Mouse (Mus musculus) spleen, embryonic (tissue): ENCODE data around the gene Ly75.

ENCODE experiments used
- CTCF ChIA-PET: fragments of 350-600 bp; sonication (Branson Sonifier 250); formaldehyde crosslinking; loops from one replicate; lab custom pipeline; 2022; lab: Charles Lee

Ly75 gene

DNA sequence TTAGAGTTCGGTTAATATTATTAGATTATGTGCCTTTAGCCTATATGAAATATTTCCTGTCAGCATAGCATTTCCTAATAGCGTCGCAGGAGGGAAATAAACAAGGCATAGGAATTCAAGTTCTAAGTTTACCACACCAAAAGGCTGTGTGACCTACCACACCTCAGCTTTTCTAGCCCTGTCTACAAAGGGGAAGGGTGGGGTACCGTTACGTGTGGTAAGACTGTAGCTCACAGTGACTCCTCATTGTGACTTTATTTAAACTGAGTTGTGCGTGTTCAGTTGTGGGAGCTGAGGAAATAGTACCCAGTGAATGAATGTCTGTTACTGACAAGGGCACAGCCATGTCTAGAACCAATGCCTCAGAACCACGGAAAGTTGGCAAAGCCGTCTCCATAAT lies 8.0 kb downstream of the Ly75 start:
- CTCF ChIA-PET = no interaction called here

DNA sequence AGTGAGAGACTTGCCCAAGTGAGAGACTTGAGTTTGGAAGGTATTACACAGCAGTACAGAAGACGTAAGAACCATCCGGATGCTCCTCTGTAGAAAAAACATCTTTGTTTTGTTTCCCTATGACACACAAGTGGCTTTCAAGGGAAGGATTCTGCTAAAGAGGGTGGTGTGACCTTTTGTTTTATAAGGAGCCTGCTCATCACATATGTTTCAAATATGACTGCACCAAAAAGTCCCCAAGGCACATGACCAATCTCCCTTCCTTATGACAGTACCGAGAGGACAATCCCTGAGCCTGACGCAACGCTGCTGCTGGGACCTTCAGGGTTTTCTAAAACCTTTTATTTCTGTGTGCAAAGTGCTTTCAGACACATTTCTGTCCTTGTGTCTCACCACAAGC lies 12.9 kb downstream of the Ly75 start:
- CTCF ChIA-PET = no interaction called here

DNA sequence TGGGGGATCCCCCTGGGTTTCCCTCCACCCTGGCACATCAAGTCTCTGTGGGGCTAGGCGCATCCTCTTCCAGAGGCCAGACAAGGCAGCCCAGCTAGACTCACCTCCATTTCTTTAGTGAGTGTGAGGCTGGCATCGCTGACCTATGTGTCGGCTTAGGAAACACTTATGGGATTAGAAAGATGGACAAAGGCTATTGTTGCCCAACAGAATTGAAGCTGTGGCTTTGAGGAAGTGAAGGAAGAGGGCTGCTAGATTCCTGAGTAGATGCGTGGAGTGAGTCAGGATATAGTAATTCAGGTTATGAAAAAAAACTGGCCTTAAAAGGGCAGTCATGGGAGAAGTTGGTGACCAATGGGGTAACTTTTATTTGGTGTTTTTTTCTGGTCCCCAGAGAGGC lies 13.6 kb downstream of the Ly75 start:
- CTCF ChIA-PET = no interaction called here

DNA sequence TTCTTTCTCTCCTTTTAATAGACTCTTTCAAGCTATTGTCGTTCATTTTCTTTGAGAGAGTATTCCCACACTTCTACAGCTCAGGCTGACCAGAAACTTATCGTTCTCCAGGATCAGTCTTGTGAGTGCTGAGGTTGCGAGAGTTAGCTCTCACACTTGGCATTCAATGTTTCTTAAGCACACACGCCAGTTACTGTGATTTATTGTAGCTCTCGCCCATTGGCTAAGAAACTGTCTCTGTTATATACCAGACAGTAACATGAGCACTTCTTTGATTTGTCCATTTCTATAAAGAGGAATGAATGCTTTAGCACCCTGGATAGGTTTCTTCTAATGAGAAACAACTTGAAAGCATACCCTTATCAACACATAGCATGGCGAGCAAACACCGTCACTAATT lies 15.2 kb downstream of the Ly75 start:
- CTCF ChIA-PET = no interaction called here

DNA sequence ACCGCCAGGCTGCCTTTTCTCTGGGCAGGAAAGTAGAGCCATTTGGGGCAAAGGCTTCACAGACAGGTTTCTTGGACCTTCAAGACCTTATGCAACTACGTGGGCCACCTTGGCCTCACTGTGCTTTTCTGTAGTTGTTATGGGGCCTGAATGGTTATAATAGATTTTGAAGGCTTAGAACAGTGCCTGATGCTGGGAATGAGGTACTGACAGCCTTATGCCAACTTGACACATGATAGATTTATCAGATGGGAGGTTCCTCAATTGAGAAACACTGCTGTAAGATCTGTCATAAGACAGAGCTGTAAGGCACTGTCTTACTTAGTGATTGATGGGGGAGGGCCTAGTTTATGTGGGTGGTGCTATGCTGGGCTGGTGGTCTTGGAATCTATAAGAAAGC lies 15.9 kb downstream of the Ly75 start:
- CTCF ChIA-PET = no interaction called here

DNA sequence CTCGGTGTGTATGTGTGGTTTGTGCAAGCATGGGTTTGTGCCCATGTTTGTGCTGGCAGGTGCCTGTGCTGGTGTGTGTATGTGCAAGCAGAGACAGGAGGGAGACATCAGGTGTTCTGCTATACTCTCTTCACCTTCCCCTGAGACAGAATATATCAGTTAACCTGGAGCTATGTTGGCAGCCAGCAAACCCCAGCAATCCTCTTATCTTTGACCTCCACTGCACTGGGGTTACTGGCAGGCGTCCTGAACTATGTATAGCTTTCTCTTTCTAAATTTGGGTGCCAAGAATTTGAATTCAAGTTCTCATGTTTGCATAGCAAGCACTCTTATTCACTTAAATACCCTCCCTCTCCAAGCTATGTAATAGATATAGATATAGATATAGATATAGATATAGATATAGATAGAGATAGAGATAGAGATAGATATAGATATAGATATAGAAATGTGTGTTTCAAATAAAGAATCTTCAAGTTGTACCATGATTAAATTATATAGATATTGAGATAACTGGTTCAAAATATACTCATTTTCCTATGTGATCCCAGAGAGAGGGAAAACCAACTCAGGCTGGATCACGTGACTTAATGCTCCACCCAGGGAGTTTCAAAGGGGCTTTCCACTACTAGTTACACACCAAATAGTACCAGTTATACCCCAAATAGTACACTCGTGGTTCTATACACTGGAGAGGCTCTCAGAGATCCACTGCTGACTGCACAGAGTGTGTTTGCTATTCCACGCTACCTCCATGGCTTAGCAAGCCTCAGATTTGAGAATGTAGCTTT lies 17.1 kb downstream of the Ly75 start:
- CTCF ChIA-PET = interaction anchor here (0.5 to 0.6 kb wide), 2 partner anchors 8 to 801 kb away, joined by 3 to 14 read pairs; no protein-coding TSS in a partner anchor

DNA sequence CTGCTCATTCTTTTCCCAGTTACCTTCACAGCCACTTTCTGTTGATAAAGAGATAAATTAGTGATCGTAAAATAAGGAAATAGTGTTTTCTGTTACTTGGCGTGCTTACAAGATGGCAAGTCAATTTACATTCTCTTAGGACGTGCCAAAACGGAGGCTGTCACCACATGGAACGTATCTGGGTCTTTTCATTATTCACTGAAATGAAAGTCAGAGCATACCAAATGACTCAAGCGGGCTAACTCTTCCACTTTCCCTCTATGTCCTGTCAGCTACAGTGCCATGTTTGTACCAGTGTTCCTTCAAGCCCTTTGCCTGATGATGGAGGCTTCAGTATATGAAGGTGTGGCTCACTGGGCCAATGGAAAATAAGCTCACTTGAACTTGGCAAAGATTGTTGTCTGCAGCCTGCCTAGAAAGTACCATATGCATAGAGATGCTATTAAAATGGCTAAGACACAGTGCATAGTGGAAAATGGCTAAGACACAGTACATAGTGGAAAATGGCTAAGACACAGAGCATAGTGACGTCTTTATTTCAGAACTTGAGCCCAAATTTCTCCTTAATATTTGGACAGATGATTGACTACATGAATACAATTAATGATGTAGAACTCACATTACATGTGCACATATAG lies 17.8 kb downstream of the Ly75 start:
- CTCF ChIA-PET = no interaction called here

DNA sequence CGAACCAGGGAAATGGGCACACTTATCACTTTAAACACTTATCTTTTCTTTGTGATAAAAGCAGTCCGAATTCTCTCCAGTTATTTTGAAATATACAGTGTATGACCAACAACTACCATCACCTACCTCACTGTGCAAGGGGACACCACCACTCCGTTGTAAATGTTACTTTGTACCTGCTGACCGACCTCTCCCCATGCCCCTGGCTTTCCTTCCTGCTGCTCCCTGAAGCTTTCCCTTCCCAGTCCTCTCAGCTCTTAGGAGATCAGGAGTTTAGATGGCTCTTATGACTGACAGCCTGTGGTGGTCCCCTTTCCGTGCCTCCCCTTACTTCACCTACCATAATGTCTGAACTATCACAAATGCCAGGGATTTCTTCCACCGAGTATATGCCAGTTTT lies 21.0 kb downstream of the Ly75 start:
- CTCF ChIA-PET = no interaction called here

DNA sequence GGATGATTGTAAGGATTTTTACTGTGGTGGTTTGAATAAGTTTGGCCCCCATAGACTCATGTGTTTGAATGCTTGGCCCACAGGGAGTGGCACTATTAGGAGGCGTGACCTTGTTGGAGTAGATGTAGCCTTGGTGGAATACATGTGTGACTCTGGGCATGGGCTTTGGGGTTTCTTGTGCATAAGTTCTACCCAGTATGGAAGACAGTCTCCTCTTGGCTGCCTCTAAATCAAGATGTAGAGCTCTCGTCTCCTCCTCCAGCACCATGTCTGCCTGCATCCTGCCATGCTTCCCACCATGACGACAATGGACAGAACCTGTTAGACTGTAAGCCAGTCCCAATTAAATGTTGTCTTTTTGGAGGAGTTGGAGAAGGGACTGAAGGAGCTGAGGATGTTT lies 23.3 kb downstream of the Ly75 start:
- CTCF ChIA-PET = no interaction called here

DNA sequence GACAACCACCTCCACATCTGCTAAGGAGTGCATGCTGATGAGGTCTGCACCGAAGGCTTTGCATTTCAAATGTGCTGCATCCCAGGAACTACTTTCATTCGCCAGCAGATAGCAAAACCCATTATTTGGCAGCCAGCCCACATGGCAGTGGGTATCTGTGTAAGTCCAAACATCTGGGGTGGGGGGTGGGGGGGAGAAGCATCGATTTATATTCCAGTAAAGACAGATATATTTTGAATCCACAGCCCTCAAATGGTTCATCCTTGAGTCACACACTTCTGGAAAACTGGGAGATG lies 27.8 kb downstream of the Ly75 start:
- CTCF ChIA-PET = interaction anchor here (0.7 kb wide), 1 partner anchor 27 kb away, joined by 7 read pairs; no protein-coding TSS in a partner anchor

DNA sequence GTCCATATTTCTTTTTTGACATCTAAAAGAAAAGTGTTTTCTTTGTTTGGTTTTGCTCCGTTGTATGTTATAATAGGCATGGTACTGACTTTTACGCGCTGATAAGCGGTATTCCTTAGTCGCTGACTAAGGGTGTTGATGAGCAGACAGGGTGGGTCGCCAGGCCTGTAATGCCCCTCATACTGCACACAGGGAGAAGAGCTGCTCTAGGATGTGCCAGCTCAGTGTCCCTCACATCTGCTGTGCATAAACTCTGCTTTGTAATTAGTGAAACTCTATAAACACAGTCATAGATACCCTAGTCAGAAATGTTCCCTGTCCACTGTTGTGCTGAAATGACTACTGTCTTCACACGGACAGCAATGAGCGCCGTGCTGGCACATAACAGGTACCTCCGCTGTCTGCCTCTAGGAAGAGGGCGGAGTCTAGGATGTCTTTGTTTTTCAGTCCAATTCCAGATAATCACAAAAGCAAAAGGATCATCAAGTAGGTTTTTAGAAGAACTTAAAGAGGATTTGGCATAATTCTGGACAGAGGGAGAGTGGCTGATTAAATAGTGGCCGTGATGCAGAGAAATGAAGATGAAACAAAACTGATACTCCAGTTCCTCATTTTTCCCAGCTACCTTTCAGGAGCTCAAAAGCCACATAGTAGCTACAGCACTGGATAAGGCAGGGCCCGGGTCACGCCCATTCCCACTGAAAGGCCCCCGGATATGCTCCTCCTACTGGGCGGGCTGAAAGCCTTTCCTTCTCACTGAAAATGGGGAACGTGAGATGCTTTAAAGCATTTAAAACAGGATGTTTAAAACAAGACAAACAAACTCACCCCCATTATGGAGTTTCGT lies 28.3 kb downstream of the Ly75 start:
- CTCF ChIA-PET = no interaction called here

DNA sequence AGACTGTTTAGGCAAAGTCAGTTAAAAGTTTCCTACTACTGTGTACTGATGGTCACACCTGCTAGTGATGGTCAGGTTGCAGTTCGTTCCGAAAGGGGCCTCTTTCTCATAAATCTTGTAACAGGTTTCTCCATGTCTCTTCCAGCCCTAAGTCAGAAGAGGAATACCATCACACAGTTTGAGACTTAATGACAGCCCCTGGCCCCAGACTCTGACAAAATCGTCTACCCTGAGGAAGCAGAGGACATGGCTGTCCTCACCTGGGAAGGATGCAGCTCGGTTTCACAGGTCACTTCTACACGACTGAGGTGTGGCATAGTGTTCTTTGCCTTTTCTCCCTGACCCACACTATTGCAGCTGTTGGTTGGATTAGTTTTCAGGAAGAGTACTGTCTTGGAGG lies 30.8 kb downstream of the Ly75 start:
- CTCF ChIA-PET = no interaction called here

DNA sequence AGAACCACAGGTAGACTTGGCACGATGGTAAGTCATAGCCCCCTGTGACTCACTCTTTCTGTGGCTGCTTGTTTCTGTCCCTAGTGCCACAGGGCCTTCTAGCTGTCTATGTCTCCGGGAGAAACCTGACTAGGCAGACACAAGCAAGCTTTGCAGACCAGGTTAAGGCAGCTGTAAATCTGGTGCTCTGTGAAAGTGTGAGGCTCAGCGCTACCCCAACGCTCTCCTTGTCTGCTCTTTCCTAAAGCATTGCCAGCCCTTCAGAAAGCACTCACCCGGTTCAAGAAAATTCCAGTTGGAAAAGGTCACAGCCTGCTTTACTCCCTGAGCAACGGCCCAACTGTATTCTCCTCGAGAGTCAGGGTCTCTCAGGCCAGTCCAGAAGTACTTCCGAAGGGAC lies 31.3 kb downstream of the Ly75 start:
- CTCF ChIA-PET = no interaction called here

DNA sequence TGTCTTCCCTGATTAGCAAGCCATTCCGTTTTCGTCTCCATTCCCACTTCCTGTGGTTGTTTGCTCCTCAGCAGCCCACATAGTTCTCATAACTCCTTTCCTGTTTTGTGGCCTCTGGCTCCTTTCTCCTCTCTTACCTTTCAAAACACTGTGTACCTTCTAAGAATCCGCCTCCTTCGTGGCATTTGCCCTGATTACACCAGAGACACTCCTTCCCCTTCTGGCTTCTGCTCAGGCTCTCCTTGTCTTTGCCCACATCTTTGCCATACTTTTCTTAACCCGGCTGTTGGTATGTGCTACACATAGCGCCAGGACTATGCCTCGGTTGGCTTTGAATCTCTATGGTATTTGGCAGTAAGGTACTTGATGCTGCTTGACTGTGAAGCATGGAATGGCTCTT lies 35.2 kb downstream of the Ly75 start:
- CTCF ChIA-PET = no interaction called here

DNA sequence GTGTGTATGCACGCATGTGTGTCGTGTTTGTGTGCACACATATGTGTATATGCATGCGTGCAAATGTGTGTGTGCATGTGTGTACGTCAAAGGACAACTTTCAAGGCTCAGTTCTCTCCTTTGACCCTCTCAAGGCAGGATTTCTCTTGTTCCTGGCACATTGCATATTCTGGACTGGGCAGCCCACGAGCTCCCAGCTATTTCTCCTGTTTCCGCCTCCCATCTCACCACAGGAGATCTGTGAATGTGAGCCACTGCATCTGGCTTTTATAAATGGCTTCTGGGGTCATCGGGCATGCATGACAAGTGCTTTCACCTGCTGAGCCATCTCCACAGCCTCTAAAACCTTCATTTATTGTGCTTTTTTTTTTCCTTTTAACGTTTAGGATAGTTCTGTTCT lies 36.6 kb downstream of the Ly75 start:
- CTCF ChIA-PET = no interaction called here

DNA sequence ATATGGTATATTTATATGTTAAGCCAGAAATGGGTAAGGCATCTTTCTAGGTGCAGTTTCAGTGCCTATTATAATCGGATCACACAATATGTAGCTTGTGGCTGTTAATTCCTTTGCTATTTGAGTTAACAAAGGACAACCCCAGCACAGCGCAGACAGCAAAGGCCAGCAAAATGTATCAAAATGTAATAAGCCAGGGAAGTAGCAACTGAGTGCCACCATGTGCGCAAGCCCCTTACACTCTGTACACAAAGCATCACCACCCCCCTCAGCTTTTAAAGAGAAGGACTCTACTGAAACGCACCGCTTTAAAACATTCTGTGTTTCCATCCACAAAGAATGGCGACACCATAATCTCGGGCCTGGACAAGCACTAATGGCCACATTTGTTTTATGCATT lies 37.4 kb downstream of the Ly75 start:
- CTCF ChIA-PET = no interaction called here

DNA sequence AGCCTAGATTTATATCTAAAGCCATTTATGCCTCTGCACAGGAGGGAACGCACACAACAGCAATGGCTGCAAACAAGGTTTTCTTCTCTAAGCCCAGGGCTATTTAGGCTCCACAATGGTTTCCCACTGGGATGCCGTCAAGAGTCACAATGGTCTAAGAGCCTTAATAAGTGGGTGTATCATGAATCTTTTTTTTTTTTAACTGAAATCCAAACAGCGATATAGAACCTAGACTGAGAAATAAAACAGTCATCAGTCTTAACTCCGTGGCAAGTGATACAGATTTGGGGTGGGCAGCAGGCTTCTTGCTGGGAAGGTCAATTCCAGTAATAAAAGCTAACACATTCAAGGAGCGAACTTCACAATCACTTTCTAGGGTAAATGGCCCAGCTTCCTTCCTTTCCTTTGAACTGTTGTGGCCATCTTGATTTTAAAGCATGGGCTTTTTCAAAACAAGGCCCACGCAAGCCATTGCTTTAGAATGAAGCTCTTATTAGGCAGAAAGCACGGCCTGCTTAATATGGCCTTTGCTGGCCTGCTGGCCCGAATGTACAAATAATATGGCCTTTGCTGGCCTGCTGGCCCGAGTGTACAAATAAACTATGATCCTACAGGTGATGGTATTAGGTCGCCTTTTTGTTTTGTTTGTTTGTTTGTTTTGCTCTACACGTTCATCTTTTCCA lies 39.4 kb downstream of the Ly75 start:
- CTCF ChIA-PET = interaction anchor here (0.6 kb wide), 1 partner anchor 82 kb away, joined by 3 read pairs; no protein-coding TSS in a partner anchor

DNA sequence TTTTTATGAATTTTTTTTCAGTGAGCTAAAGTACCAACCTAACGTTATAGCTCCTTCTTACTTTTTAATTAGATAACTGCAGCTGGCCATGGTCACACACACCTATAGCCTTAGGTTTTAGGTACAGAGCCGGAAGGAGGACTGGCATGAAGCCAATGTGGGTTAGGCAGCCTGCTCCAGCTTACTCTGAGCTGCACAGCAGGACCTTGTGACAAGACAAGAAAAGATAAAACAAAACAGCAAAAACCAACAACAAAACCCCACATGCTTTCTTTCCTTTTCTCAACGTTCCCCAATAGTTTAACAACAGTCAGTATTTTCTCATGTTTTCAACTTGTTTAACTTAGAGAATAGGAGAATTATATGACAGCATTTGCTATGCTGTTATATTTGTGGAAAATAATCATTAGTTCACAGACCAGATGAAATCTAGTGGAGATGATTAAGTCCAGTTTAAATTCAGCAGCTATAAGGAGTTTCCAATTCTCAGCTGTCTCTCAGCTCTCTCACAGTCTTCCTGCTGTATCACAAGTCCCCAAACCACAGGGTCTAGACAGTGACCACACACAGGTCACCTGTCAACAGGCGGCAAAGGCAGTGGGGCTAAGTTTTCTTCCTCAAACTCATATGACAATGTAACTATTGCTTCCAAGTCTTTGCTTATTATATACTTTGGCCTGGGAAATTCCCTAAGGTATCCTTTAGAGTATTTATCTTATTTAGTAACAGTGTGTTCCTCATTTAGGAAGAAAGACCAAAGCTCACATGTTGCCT lies 40.8 kb downstream of the Ly75 start:
- CTCF ChIA-PET = interaction anchor here (0.7 kb wide), 1 partner anchor 15 kb away, joined by 5 read pairs; no protein-coding TSS in a partner anchor

DNA sequence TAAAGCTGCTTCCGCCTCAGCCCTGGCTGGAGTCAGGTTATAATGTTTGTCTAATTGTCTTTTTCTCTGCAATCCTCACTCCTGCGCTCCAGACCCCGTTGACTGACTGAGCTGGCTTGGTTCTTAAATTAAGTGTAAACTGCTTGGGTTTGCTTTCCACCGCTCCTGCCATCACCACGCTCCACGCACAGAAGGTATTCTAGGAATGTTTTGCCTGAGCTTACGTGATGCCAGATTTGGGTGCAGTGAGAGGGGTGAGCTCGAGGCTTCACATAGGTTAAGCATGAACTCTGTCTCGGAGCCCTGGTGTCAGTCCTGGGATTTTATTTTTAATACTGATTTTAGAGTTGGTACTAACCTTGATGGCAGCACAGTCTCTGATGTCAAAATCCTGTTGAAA lies 45.2 kb downstream of the Ly75 start:
- CTCF ChIA-PET = no interaction called here

DNA sequence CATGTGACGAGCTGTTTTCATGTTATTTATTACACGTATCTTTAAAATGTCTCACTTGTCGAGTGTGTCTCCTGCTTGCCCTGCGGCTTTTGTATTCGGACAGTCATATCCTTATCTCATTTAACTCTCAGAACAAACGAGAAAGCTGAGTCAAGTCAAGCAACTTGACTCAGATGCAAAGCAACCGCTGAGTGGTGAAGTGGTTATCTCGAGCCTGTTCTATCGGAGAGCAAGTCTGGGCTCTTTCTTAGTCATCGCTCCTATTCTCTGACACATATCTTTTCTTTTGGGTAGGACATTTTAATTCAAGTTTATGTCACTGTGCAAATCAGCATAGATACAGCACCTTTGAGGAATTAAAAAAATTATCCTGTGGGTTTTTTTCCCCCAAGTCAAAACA lies 54.5 kb downstream of the Ly75 start:
- CTCF ChIA-PET = no interaction called here

DNA sequence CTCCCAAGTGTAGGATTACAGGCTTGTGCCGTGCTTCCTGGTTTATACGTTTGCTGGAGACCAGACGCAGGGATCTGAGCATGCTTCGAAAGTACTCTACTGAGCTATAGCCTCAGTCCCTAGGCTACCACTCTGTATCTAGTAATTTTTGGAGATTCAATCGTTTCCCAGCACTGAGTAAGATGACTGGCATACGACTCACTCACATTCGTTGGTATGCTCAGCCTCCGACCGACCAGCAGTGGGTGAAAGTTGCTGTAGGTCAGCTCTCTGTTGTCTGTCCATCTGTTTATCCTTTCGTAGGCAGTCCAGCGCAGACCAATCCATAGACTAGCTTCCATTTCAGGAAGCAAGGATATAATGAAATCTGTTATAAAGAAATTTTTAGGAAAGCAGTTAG lies 55.5 kb downstream of the Ly75 start:
- CTCF ChIA-PET = interaction anchor here (0.5 kb wide), 1 partner anchor 15 kb away, joined by 5 read pairs; no protein-coding TSS in a partner anchor
